In genomic region chr7:28921178-28921577, GRCm38 (mm10) we compare ENCODE assay signal across 14 mouse cellular contexts. TPM values are rescaled to one million over a fixed set of nuclear protein-coding genes. Genes with fewer than 3 reads are reported as not detected.
DNase-seq lines count a peak whose midpoint lies in the region; ATAC-seq lines count a peak whose summit lies in the region.
"Had no signal": no experiment of that assay in that cellular context is flagged by ENCODE, and none has a peak within 500 bp of the region (broad histone marks: within the 10 kb centered on the region; RNA-seq: fewer than 3 reads in every experiment).

No protein-coding gene starts in this region.

- 33% methylated on average over 3 of the region's 3 CpGs for WGBS in heart, embryonic 15.5 days
- 91% methylated on average over 3 of the region's 3 CpGs for WGBS in limb, embryonic 10.5 days
- WGBS in stomach, embryonic 15.5 days = 65% methylated on average over 3 of the region's 3 CpGs

- no peak overlapping the region for H3K9ac ChIP-seq in heart, embryonic 15.5 days
- H3K9ac ChIP-seq in stomach, embryonic 15.5 days = no peak overlapping the region
- H3K9ac ChIP-seq: lung, embryonic 14.5 days had no signal

- no peak overlapping the region for H3K4me2 ChIP-seq in heart, embryonic 15.5 days
- H3K4me2 ChIP-seq in stomach, embryonic 15.5 days = no peak overlapping the region
- H3K4me2 ChIP-seq: lung, embryonic 14.5 days had no signal

- H3K4me1 ChIP-seq in heart, embryonic 15.5 days (replicated peaks) = peaks cover 98% of the 10 kb centered on the region
- peaks cover 59% of the 10 kb centered on the region for H3K4me1 ChIP-seq in limb, embryonic 10.5 days
- peaks cover 80% of the 10 kb centered on the region for H3K4me1 ChIP-seq in stomach, embryonic 15.5 days

- intact Hi-C loops in heart, postnatal 10 days (cut with DNase I) = loop anchor here (5.0 kb wide), 1 partner anchor 116 kb away; no protein-coding TSS in a partner anchor

- no peak overlapping the region for H3K4me3 ChIP-seq in heart, embryonic 15.5 days
- H3K4me3 ChIP-seq in limb, embryonic 10.5 days = no peak overlapping the region
- no peak overlapping the region for H3K4me3 ChIP-seq in stomach, embryonic 15.5 days (replicated peaks)
- H3K4me3 ChIP-seq: midbrain, embryonic 10.5 days had no signal

- ATAC-seq in heart, embryonic 15.5 days (replicated peaks; ENCODE audit: insufficient number of reproducible peaks, insufficient read depth, low FRiP score, low read depth) = no peak
- no peak for ATAC-seq in stomach, embryonic 15.5 days (ENCODE audit: insufficient read depth, low FRiP score, low read depth)
- ATAC-seq: Patski had no signal

- no peaks in the 10 kb centered on the region for H3K27me3 ChIP-seq in heart, embryonic 15.5 days
- no peaks in the 10 kb centered on the region for H3K27me3 ChIP-seq in limb, embryonic 10.5 days (ENCODE audit: low read depth, poor library complexity, severe bottlenecking)
- no peaks in the 10 kb centered on the region for H3K27me3 ChIP-seq in stomach, embryonic 15.5 days (replicated peaks)
- H3K27me3 ChIP-seq: CH12.LX, Patski had no signal

- no peaks in the 10 kb centered on the region for H3K9me3 ChIP-seq in heart, embryonic 15.5 days (replicated peaks)
- H3K9me3 ChIP-seq in limb, embryonic 10.5 days (replicated peaks) = no peaks in the 10 kb centered on the region
- H3K9me3 ChIP-seq in stomach, embryonic 15.5 days = no peaks in the 10 kb centered on the region
- H3K9me3 ChIP-seq: midbrain, embryonic 10.5 days had no signal

- DNase-seq in heart, postnatal 10 days = no peak
- peak; percentile 20 for DNase-seq in retina, adult 2 months (ENCODE audit: low read depth, low spot score)
- DNase-seq in retina, embryonic 14.5 days (ENCODE audit: low spot score) = no peak
- DNase-seq in limb, embryonic 10.5 days (ENCODE audit: low spot score) = no peak
- no peak for DNase-seq in c-Kit-positive CD71-positive TER-119-positive erythroid progenitor cells, embryonic 14.5 days (ENCODE audit: low spot score)
- DNase-seq in gastrocnemius, postnatal 10 days = no peak
- DNase-seq: lung, embryonic 14.5 days; spleen, adult 18-20 months had no signal

- peaks cover 30% of the 10 kb centered on the region for H3K36me3 ChIP-seq in heart, embryonic 15.5 days
- peaks cover 61% of the 10 kb centered on the region for H3K36me3 ChIP-seq in limb, embryonic 10.5 days
- H3K36me3 ChIP-seq in stomach, embryonic 15.5 days = peaks cover 4% of the 10 kb centered on the region

- H3K27ac ChIP-seq in heart, embryonic 15.5 days = peak overlapping the region; percentile 97
- H3K27ac ChIP-seq in limb, embryonic 10.5 days = 0 out of 2 replicates have a peak overlapping the region, but pooled peaks have one; percentile 2
- H3K27ac ChIP-seq in stomach, embryonic 15.5 days = peak overlapping the region; percentile 87
- H3K27ac ChIP-seq: midbrain, embryonic 10.5 days had no signal

RNA-seq across cellular contexts. Expression of gene Capn12, which starts 40.0 kb away (rescaled TPM):
- 0.33 and 0.42 TPM in 2 replicates for polyA plus RNA-seq in heart, embryonic 15.5 days (2015; fragmentation: Nextera tagmentation; extraction: Ambion mirVana)
- under 1 TPM; 0.26 to 0.47 TPM for total RNA-seq in heart, postnatal 10 days (2021)
- 0.44 and 0.48 TPM in 2 replicates for polyA plus RNA-seq in limb, embryonic 10.5 days (2016; fragmentation: Nextera tagmentation; extraction: Ambion mirVana)
- polyA plus RNA-seq in stomach, embryonic 15.5 days (2015; fragmentation: Nextera tagmentation; extraction: Ambion mirVana) = 0.34 and 0.45 TPM in 2 replicates
- total RNA-seq in gastrocnemius, postnatal 10 days (2021) = under 1 TPM; 0.23 to 0.27 TPM
- total RNA-seq: granulocyte monocyte progenitor cell, adult 5-6 weeks had no signal

RNA-seq across cellular contexts. Expression of gene Actn4, which starts 41.0 kb away (rescaled TPM):
- polyA plus RNA-seq in heart, embryonic 15.5 days (2015; fragmentation: Nextera tagmentation; extraction: Ambion mirVana) = 236 and 281 TPM in 2 replicates
- total RNA-seq in heart, postnatal 10 days (2021) = 100 to 1,000 TPM; 173 to 174 TPM
- polyA plus RNA-seq in limb, embryonic 10.5 days (2016; fragmentation: Nextera tagmentation; extraction: Ambion mirVana) = 253 and 285 TPM in 2 replicates
- polyA plus RNA-seq in stomach, embryonic 15.5 days (2015; fragmentation: Nextera tagmentation; extraction: Ambion mirVana) = 319 and 341 TPM in 2 replicates
- 100 to 1,000 TPM in 1 of 2 experiments, 10 to 100 TPM in 1; 90.2 to 120 TPM for total RNA-seq in gastrocnemius, postnatal 10 days (2021)

RNA-seq across cellular contexts. Expression of gene Lgals7, which starts 57.5 kb away (rescaled TPM):
- 1.7 and 2.7 TPM in 2 replicates for polyA plus RNA-seq in heart, embryonic 15.5 days (2015; fragmentation: Nextera tagmentation; extraction: Ambion mirVana)
- total RNA-seq in heart, postnatal 10 days (2021) = 1 to 10 TPM; 2.2 to 2.8 TPM
- polyA plus RNA-seq in limb, embryonic 10.5 days (2016; fragmentation: Nextera tagmentation; extraction: Ambion mirVana) = 0.41 and 0.73 TPM in 2 replicates
- polyA plus RNA-seq in stomach, embryonic 15.5 days (2015; fragmentation: Nextera tagmentation; extraction: Ambion mirVana) = 2.2 TPM in 2 replicates
- total RNA-seq in gastrocnemius, postnatal 10 days (2021) = under 1 TPM in 1 of 2 experiments, not detected in 1; 0.56 TPM
- total RNA-seq: CH12.LX; granulocyte monocyte progenitor cell, adult 5-6 weeks had no signal

Comparison
In these comparisons a context has a peak if more than half of its experiments do, and no peak if none do; other contexts are left out.
1. H3K27ac ChIP-seq: peak in every context shown above with its lines; median percentile 97 in heart, embryonic 15.5 days; 87 in stomach, embryonic 15.5 days; 2 in limb, embryonic 10.5 days.